Mouse (Mus musculus): ENCODE data around the gene Itga6. TPM values are rescaled to one million over a fixed set of nuclear protein-coding genes. Genes with fewer than 3 reads are reported as not detected.

Itga6 gene
- total RNA-seq (2014; rRNA removed; ENCODE audit: low replicate concordance) (69.2 and 101 TPM in 2 replicates), polyA plus RNA-seq (2015; fragmentation: Nextera tagmentation; extraction: Ambion mirVana) (29.6 and 33.8 TPM in 2 replicates)

- TF ChIP-seq CTCF (IDR thresholded peaks at IDR 0.05; ENCODE audit: low read depth) = no peak
- TF ChIP-seq EP300 (IDR thresholded peaks at IDR 0.05; ENCODE audit: low read depth) = no peak
- WGBS = 85% methylated on average over 6 of the region's 6 CpGs
- H3K27ac ChIP-seq (ENCODE audit: low read depth) = peak within 1 kb of the TSS; percentile 50
- no peaks in the 10 kb centered on the region for H3K27me3 ChIP-seq (ENCODE audit: control insufficient read depth, insufficient read depth, low read length)
- no peak within 1 kb of the TSS for H3K4me3 ChIP-seq (ENCODE audit: low read depth, low read length)
- no peaks in the 10 kb centered on the region for H3K9me3 ChIP-seq (replicated peaks; ENCODE audit: control insufficient read depth, low read length)
- H3K36me3 ChIP-seq (replicated peaks; ENCODE audit: control insufficient read depth, insufficient read depth, low read length) = no peaks in the 10 kb centered on the region
- H3K9ac ChIP-seq (replicated peaks; ENCODE audit: low read depth, low read length) = no peak within 1 kb of the TSS
- peaks cover 28% of the 10 kb centered on the region for H3K4me1 ChIP-seq (ENCODE audit: control insufficient read depth, insufficient read depth)
- ATAC-seq (ENCODE audit: insufficient read depth, low read depth) = no peak
- no peak for DNase-seq (ENCODE audit: low spot score)
- no peak within 1 kb of the TSS for H3K4me2 ChIP-seq (ENCODE audit: low read depth, low read length)
These were observed at the start of gene Itga6 for GRCm38 (mm10) chr2:71745610-71746374. Itga6 (plus strand) TSS chr2:71745616.

- no peak overlapping the region for H3K9ac ChIP-seq (replicated peaks; ENCODE audit: low read depth, low read length)
- H3K4me3 ChIP-seq (ENCODE audit: low read depth, low read length) = no peak overlapping the region
- H3K27ac ChIP-seq (ENCODE audit: low read depth) = no peak overlapping the region
- TF ChIP-seq EP300 (IDR thresholded peaks at IDR 0.05; ENCODE audit: low read depth) = no peak
- TF ChIP-seq CTCF (IDR thresholded peaks at IDR 0.05; ENCODE audit: low read depth) = no peak
- no peaks in the 10 kb centered on the region for H3K27me3 ChIP-seq (ENCODE audit: control insufficient read depth, insufficient read depth, low read length)
- no peak for DNase-seq (ENCODE audit: low spot score)
- H3K36me3 ChIP-seq (replicated peaks; ENCODE audit: control insufficient read depth, insufficient read depth, low read length) = no peaks in the 10 kb centered on the region
- WGBS = 96% methylated on average over 1 of the region's 1 CpGs
- H3K4me2 ChIP-seq (ENCODE audit: low read depth, low read length) = no peak overlapping the region
- no peak for ATAC-seq (ENCODE audit: insufficient read depth, low read depth)
- H3K4me1 ChIP-seq (ENCODE audit: control insufficient read depth, insufficient read depth) = peaks cover 9% of the 10 kb centered on the region
- H3K9me3 ChIP-seq (replicated peaks; ENCODE audit: control insufficient read depth, low read length) = no peaks in the 10 kb centered on the region
These were observed 48.6 kb upstream of the Itga6 start for GRCm38 (mm10) chr2:71696776-71697175.

- H3K4me1 ChIP-seq (ENCODE audit: control insufficient read depth, insufficient read depth) = peaks cover 9% of the 10 kb centered on the region
- no peak overlapping the region for H3K4me3 ChIP-seq (ENCODE audit: low read depth, low read length)
- no peaks in the 10 kb centered on the region for H3K27me3 ChIP-seq (ENCODE audit: control insufficient read depth, insufficient read depth, low read length)
- DNase-seq (ENCODE audit: low spot score) (no peak), ATAC-seq (ENCODE audit: insufficient read depth, low read depth) (no peak)
- WGBS = 67% methylated on average over 8 of the region's 8 CpGs
- no peak overlapping the region for H3K4me2 ChIP-seq (ENCODE audit: low read depth, low read length)
- no peak overlapping the region for H3K9ac ChIP-seq (replicated peaks; ENCODE audit: low read depth, low read length)
- H3K27ac ChIP-seq (ENCODE audit: low read depth) = no peak overlapping the region
- no peaks in the 10 kb centered on the region for H3K9me3 ChIP-seq (replicated peaks; ENCODE audit: control insufficient read depth, low read length)
- TF ChIP-seq CTCF (IDR thresholded peaks at IDR 0.05; ENCODE audit: low read depth) = no peak
- TF ChIP-seq EP300 (IDR thresholded peaks at IDR 0.05; ENCODE audit: low read depth) = no peak
- H3K36me3 ChIP-seq (replicated peaks; ENCODE audit: control insufficient read depth, insufficient read depth, low read length) = no peaks in the 10 kb centered on the region
These were observed 47.7 kb upstream of the Itga6 start for GRCm38 (mm10) chr2:71697408-71698336.

GRCm38 (mm10) chr2:71698366-71698765 lies 47.0 kb upstream of the Itga6 start:
- Histone ChIP-seq H3K36me3 (replicated peaks; ENCODE audit: control insufficient read depth, insufficient read depth, low read length) (no peaks in the 10 kb centered on the region), H3K9ac (replicated peaks; ENCODE audit: low read depth, low read length) (no peak overlapping the region), H3K4me3 (ENCODE audit: low read depth, low read length) (no peak overlapping the region), H3K9me3 (replicated peaks; ENCODE audit: control insufficient read depth, low read length) (no peaks in the 10 kb centered on the region), H3K27me3 (ENCODE audit: control insufficient read depth, insufficient read depth, low read length) (no peaks in the 10 kb centered on the region), H3K4me1 (ENCODE audit: control insufficient read depth, insufficient read depth) (peaks cover 9% of the 10 kb centered on the region), H3K4me2 (ENCODE audit: low read depth, low read length) (no peak overlapping the region), H3K27ac (ENCODE audit: low read depth) (0 out of 2 replicates have a peak overlapping the region, but pooled peaks have one; percentile 41)
- ATAC-seq (ENCODE audit: insufficient read depth, low read depth) = no peak
- TF ChIP-seq CTCF (IDR thresholded peaks at IDR 0.05; ENCODE audit: low read depth) (no peak), EP300 (IDR thresholded peaks at IDR 0.05; ENCODE audit: low read depth) (no peak)
- 76% methylated on average over 6 of the region's 6 CpGs for WGBS
- DNase-seq (ENCODE audit: low spot score) = no peak

- Histone ChIP-seq H3K4me1 (ENCODE audit: control insufficient read depth, insufficient read depth) (peaks cover 9% of the 10 kb centered on the region), H3K9ac (replicated peaks; ENCODE audit: low read depth, low read length) (no peak overlapping the region), H3K4me2 (ENCODE audit: low read depth, low read length) (no peak overlapping the region), H3K27me3 (ENCODE audit: control insufficient read depth, insufficient read depth, low read length) (no peaks in the 10 kb centered on the region), H3K27ac (ENCODE audit: low read depth) (peak overlapping the region; percentile 41; the same call in 1 of the 2 replicates), H3K9me3 (replicated peaks; ENCODE audit: control insufficient read depth, low read length) (no peaks in the 10 kb centered on the region), H3K4me3 (ENCODE audit: low read depth, low read length) (no peak overlapping the region), H3K36me3 (replicated peaks; ENCODE audit: control insufficient read depth, insufficient read depth, low read length) (no peaks in the 10 kb centered on the region)
- 0 out of 2 replicates have a peak, but pooled peaks have one; percentile 38 for TF ChIP-seq EP300 (IDR thresholded peaks at IDR 0.05; ENCODE audit: low read depth)
- no peak for TF ChIP-seq CTCF (IDR thresholded peaks at IDR 0.05; ENCODE audit: low read depth)
- DNase-seq (ENCODE audit: low spot score) (peak; percentile 56), ATAC-seq (ENCODE audit: insufficient read depth, low read depth) (no peak; the same call in 1 of the 2 replicates)
- WGBS = 46% methylated on average over 7 of the region's 7 CpGs
These were observed 46.5 kb upstream of the Itga6 start for GRCm38 (mm10) chr2:71698942-71699341.

All from heart, postnatal 0 days (tissue).